Mouse (Mus musculus) lung, postnatal 4 days (tissue): ENCODE measurements around the gene Kdr.
"Not testable (repeated sequence)": the region's sequence is repeated elsewhere in the genome, so short reads cannot be mapped to it uniquely, and the experiment has no call there.

Experiments used
- DNase-seq, 2 experiments: peaks; one replicate each; pipeline ENCODE4 v3.0.0; 2021

Gene Kdr

DNA sequence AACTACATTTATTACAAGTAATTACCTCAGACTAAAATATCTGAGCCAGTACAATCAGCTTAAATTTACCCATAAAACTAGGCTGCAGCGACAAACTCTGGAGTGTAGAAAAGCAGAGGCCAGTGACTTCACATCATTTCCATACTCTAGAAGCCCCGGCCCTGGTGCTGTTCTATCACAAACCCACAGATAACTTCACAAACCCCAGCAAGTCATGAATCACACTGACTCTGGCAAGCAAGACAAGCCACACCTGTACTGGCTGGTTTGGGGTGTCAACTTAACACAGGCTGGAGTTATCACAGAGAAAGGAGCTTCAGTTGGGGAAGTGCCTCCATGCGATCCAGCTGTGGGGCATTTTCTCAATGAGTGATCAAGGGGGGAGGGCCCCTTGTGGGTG is 18.4 kb downstream of the Kdr start:
- DNase-seq, result no peak

DNA sequence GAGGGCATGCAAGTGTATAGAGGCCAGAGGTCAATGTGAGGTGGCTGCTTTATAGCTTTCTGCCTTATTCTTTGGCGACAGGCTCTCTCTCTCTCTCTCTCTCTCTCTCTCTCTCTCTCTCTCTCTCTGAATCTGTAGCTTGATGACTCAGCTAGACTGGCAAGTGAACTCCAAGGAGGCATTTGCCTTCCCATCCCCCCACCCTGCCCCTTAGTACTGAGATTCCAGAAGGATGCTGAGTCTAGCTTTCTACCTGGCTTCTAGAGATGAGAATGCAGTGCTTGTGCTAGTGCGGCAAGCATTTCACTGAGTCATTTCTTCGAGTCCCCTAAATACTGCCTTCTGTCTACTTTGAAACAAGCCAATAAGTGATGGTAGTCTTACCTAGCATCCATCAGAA is 21.7 kb downstream of the Kdr start:
- DNase-seq, result no peak

DNA sequence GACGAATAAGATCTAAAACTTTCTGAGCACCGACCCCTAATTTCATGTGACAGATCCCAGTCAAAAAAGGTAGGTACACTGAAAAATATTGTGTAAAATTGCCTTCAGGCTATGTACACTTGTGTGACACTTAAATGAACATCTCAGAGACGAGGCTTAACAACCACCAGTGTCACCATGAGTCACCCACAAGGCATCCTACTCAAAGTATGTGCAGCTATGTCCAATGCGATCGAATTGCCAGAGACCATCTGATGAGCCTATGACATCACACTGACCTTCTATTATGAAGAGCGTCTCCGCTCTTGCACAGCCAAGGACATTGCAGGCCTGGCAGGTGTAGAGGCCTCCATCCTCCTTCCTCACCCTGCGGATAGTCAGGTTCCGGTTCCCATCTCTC is 22.4 kb downstream of the Kdr start:
- DNase-seq, result no peak

DNA sequence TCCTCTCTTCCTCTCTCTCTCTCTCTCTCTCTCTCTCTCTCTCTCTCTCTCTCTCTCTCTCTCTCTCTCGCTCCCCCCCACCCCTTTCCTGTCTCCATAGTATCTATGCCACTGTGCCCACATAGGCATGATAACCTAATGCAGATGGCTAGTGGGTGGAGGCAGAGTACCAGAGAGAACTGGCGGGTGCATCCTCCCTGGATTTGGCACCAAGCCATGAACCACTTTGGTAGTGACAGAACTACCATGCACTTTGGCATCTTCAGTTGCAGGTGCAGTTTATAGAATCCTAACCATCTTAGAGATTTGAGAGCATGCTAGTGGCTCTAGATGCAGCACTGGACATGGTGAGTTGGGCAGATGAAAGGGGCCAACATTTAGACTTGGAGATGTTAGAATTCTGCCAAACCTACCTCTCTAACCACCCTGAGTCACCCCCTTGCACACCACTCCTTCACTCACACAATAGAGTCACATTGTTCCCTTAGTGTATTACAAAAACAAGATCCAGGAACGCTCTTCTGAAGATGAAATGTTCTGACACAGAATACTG is 23.4 kb downstream of the Kdr start:
- no peak for DNase-seq

DNA sequence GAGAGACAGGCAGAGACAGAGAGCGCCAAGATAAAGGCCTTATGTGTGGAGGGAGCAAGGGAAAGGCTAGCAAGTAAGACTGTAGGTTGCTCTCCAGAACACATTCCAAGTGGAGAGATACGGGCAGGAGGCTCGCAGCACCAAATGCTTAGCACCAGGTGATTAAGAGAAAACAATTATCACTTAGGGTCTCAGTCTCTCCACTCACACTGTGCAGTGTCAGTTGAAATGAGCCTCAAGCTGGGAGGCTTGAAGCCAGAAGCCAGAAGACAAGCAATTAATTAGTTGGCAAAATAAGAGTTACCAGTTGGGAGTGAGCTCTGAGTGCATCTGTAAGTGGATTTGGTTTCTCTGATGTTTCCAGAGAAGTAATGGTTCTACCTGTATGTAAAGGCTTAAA is 24.0 kb downstream of the Kdr start:
- DNase-seq, result no peak

DNA sequence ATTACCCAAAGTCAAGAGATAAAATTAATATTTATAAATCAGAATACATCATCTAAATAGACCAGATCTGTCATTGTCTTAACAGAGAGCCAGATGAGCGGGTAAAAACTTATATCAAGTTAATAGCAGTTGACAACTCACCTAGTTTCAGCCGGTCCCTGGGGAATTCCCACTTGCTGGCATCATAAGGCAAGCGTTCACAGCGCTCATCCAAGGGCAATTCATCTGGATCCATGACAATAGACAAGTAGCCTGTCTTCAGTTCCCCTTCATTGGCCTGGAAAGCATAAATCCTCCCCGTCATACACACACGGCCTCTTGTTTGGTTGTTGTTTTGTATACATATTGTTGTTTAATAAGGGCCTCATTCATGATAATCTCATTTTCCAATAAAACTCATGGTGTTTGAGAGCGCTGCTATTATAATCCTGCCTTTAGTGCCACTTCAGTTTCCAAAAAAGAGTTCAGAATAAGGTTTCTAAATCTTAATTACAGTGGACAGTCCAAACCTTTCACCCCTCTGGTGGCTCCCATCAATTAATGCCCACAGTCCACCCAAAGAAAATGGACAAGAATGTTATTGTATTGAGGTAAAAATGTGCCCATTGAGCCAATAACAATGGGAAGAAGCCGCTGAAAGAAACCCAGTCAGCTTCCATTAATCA is 26.0 kb downstream of the Kdr start:
- DNase-seq, result no peak

DNA sequence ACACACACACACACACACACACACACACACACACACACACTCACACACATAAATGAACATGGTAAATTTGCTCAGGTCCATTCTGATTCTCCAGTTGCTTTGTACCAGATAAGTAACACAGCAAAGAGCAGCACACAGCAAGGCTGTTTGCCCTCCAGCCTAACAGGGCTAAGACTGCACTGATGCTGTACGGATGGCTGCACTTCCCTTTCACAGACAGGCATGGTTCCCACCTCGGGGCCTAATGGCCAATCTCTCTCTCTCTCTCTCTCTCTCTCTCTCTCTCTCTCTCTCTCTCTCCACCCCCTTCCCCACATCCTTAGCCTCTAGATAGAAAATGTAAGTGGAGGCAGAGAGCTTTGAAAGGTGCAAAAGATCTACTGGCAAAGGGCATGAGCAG is 27.4 kb downstream of the Kdr start:
- DNase-seq, result no peak

DNA sequence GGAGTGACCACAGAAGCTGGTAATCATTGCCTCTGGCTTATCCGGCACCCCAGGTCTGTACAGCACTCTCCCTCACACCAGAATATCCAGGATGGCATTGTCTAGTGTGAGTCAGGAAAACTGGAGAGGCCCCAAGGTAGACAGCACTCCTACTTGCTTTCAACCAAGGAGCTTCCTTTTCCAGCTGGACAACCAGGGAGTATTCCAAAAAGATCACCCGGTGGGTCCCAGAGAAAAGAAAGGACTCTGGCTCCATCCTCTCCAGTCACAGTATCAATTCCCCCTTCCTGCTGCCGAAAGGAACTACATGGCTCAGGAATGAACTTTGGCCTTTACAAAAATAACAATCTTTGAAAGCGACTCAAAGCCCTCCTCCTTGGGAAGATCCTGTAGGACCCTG is 32.9 kb downstream of the Kdr start:
- DNase-seq, result no peak

DNA sequence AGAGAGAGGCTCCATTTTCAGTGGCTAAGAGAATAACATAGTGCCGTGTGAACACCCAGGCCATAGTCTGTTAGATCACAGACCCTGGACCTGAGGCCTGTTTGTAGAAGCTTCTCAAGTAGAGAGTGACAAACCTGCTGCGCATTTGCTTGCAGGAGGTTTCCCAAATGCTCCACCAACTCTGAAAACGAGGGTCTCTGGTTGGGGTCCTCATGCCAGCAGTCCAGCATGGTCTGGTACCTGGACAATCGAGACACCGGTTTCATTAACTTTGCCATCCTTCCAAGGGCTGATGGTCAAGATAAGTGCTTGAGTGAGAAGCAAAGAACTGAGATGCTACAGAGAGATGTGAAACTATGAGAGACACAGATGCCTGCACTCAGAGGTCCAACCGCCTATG is 35.0 kb downstream of the Kdr start:
- no peak for DNase-seq

DNA sequence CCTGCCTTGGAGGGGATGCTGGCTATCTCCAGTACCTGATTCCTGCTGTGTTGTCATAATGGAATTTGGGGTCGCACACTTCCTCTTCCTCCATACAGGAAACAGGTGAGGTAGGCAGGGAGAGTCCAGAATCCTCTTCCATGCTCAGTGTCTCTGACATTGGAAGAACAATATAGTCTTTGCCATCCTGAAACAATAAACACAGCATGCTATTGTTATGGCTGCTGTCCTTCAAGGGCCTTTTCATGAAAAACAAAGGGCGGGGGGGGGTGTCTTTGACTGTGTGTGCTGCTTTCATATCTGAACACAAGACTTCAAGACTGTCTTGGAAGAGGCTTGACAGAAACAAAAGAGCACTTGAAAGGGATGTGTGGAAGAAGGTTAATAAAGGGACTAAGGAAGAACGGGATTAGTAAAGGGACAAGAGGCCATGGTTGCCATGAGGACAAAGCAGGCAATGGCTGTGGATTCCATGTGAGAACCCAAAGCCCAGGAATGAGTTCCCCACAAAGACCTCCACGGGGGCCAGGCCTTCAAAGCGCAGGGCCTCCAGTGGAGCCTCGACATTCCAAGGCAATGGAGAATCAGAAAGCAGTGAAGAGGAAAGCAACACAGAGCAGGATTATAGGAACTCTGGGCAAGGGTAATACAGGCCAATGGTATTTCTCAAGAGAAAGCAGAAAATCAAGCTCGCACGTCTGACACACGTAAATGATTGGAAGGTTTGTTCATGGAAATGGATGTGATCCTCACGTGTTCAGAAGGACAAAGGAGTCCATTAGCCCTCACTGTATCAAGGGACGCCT is 36.3 kb downstream of the Kdr start:
- DNase-seq, result no peak

DNA sequence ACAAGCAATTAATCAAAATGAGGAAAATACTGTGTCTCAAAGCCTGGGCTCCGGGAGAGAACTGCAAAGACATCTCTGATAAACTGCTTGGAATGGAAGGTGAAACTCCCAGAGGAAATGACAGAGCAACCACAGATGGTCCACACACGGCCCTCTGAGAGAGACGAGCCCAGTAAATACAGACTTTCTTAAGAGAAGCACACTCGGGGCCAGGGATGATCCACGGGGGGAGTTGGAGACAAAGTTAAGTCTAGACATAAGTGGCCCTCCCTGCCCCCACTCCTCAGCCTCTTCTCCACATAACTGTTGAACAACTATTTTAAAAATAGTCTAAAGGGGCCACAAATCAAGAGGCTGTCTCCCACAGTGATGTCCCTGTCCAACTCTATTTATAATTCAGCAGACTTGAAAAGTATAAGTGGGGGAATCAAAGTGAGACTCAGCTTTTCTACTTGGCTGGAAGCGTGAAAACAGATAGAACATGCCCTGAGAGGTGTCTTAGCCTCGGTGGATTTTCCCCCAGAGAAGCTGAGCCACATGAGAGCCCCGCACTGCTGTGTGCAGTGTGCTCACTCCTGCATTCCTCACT is 39.0 kb downstream of the Kdr start:
- DNase-seq, result no peak

DNA sequence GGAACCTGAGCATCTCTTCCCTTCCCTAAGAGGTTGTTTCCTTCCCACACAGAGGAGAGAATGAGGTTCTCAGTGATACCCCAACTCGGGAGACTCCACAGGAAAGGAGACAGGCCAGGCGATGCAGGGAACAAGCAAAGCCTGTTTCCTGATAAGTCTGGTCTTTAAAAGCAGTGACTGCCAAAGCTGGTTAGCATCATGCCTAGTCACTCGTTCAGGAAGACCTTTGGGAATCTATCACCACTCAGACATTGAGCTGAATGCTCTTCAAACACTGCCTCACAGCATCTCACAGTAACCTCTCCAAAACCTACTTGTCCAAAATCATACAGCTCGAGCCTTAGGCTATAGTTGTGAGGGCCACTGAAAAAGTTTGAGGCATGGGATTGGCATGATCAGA is 40.2 kb downstream of the Kdr start:
- DNase-seq, result no peak

DNA sequence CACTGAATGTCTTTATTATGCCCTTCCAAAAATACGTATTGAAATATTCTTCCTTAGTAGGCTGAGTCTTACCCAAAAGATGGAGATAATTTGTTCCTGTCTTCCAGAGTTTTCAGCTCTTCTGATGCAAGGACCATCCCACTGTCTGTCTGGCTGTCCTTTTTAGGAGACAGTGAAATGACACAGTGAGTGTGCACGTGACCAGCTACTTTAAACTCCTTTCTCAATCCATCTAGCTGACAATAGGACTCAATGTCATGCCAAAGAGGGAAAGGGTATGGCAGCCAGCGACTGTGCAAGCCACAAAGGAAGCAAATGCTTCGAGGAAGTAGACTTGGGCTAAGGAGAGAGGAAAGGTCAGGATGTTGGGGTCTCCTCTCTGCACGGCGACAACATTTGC is 42.0 kb downstream of the Kdr start:
- no peak for DNase-seq

DNA sequence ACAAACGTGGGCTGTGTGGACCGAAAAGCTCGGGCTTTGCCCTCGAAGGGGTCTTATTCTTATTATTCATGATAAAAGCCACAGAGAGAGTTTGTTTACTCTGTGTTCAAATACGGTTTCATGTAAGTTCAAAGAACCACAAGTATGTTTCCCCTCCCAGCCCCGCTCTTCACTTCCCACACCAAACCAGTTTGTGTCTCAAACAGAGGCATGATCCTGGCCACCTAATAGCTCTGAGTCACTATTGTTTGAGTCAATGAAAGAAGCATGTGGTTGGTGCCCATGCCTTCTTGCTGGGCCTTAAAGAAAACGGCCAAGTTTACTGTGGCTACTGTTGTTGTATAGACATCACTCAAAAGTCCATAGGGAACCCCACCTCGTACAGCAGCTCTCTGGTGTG is 43.0 kb downstream of the Kdr start:
- no peak for DNase-seq

DNA sequence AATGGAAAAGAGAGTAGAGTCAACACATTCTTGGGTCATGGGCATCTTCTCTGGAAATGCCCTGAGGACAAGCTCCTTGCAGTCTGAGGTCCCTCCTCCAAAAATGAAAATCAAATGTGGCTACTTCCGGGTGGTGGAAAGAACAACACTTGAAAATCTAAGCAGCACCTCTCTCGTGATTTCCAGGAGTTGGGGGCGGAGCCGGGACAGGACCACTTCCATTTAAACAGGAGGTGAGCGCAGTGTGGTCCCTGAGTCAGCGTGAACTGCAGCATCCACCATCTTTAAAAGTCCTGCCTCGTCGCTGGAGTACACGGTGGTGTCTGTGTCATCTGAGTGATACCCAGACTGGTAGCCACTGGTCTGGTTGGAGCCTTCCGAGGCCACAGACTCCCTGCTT is 44.1 kb downstream of the Kdr start:
- no peak for DNase-seq

DNA sequence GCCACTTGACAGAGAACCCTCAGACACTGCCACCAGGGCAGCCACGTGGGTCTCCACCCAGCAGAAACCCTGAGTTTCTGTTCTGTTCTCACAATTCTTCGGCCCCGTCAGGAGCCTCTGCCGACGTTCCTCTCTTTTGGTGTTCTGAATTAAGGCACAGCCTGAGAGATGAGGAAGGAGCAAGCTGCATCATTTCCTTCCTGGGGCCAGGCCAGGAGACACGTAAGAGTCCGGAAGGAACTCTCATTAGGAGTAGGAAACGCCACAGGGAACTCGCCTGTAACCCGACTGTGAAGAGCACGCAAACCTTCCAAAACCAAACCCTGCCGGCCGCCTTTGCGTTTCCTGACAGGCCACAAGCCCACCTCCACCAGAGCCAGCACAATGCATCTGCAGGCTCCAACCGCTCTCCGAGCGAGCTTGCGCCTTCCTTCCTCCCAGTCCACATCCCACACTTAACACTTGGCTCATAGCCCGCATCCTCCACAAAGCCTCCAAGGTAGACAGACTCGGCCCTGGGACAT is 44.7 kb downstream of the Kdr start:
- peak; percentile 83 to 90 for DNase-seq

DNA sequence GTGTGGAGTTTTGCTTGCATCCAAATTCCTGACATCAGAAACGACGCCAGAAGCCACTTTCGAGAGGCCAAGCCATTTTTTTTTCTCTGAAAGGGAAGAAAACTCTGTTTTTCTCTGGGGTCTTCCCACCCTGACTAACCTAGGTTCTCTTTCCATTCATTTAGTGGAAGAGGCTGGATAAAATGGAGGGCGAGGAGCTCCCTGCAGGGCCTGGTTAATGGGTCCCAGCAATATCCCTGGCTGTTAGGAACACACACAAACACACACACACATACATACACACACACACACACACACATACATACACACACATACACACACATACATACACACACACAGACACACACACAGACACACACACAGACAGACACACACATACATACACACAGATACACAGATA is 46.8 kb downstream of the Kdr start:
- DNase-seq, result not testable (repeated sequence)

DNA sequence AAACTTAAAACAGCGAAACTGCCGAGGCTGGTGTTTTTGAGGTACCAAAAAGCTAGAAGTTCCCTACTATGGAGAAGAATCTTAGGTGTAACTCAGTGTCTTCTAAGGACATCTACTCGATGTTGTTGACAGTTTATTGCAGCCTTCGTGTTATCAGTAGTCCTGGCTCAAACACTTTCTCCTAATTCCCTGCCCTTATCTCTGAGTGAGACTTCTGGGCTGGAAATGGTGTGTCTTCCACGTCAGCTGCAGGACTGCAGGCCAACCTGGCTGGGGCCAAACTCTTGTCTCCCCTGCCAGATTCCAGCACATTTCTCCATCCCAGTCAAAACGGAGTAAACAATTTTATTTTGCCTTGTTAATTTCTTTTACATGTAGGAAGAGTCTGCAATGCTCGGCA is 48.3 kb downstream of the Kdr start:
- no peak for DNase-seq

DNA sequence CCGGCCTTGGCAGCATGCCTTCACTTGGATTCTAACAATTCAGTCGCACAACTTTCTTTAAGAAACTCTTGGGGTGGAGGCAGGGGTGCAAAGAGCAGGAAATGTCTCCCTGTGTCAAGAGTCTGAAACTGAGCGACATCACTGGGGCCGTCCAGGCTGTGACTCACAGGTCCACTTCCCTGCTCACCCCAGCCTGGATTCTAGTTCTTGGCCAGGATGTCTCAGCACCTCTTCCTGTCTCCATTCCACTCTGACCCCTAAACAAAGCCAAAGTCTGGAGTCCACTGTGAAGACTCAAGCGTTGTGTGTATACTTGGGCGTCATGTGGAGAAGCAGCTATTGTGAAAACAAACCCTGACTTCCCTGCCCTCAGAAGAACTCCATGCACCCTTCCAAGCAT is 55.6 kb downstream of the Kdr start:
- DNase-seq, result peak; percentile 55 to 76

DNA sequence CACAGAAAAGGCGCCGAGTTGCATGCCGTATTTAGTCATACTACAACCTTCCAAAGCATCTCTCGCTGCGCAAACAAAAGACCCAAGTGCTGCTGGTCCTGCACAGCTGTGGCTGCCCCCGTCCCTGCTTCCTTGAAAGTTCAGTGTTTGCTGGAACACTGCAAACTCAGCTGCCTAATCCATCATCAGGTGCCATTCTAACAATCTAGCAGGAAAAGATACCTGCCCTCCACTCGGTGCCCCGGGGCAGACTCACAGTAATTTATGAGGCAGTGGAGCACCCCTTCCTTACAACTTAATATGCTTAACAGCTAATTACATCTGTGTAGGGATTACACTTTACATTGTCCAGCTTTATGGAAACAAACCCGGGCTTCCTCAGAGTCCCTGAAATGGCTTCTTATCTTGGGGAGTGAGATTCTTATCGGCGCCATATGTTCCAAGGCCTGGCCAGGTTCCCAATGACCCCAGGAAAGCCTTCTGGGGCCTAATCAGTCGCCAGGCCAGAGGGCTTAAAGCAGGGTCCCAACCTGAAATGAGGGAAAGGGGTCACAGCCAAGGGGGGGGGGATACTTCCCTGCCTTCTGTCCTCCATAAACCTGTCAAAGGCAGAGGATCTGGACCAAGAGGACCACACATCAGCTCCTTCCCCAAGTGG is 56.4 kb downstream of the Kdr start:
- DNase-seq, result no peak

DNA sequence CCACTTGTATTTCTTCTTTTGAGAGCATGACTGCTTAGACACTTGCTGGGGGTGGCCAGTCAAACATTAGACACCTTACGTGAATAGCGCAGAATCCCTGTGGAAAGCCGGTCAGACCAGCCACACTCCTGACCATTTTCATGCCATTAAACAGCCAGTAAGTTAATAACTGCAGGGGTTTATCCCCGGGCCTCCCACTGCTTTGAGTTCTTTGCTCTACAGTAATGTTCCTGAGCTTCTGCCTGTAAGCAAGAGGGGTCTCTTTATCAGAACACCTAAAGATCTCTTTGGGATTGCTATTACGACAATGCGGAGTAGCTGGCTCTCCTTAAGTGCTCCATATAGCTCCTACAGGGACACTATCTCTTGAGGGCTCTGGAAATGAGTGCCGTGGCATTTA is 58.7 kb downstream of the Kdr start:
- no peak for DNase-seq

DNA sequence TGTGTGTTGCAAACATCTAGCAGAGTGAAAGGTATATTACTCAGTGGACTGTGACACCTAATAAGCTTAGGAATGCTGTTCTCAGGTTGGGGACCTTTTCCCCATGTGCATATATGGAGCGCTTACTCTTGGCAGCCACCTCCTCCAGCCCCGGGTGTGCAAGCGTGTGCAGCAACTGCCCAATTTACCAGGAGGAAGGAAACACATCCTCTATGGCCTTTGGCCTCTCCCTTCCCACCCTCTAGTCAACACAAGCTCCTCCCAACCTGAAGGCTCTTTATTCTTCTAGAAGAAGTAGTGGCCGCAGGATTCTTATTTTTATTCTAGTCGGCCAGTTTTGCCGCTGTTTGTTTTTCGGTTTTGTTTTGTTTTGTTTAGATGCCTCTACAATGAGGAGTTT is 60.1 kb downstream of the Kdr start:
- peak in 1 of 2 experiments; percentile 38 for DNase-seq

DNA sequence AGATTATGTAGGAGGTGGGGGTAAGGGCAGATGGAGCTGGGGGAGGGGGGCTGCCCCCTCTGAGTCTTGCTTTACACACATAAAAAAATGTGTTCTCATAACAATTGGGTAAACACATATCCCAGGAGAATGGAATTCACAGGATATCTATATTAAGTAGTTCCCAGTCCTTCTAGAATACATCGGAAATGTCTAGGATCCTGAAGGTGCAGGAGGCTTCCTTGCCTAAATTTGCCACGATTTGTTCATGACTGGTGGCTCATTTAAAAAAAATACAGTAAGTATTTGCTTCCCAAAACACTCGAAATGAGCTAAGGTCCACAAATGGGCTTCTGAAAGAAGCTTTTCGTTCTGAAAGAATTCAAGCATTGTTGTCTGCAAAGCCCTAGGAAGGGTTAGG is 61.0 kb downstream of the Kdr start:
- DNase-seq, result no peak
